Mouse (Mus musculus): Measurements from ENCODE around the gene Csmd2. TPM values are rescaled to one million over a fixed set of nuclear protein-coding genes. Genes with fewer than 3 reads are reported as not detected.

Gene Csmd2
- polyA plus RNA-seq, 1 experiment from 2014 or later = 4.5 TPM

DNA sequence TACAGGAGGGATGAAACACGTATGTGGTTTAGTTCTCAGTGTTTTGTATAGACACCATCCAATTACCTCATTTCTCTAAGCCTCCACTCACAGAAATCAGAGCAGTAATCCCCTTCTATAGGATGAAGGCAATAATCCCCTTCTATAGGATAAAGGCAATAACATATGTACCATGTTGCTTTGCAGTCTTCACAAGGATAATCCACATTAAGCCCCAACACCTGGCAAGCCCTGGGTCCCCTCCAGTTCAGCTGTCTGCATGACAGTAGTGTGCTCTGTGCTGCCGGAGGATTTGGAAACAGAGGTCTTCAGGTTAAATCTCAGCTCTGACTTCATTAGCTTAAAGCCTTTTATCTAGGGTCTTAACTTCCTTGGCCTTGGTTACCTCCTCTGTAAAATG lies 391.3 kb downstream of the Csmd2 start:
- no peak for ATAC-seq
- Histone ChIP-seq H3K4me2 (no peak overlapping the region), H3K4me1 (no peaks in the 10 kb centered on the region), H3K27ac (no peak overlapping the region), H3K9me3 (replicated peaks) (no peaks in the 10 kb centered on the region), H3K4me3 (no peak overlapping the region), H3K9ac (no peak overlapping the region), H3K36me3 (ENCODE audit: poor library complexity, severe bottlenecking) (no peaks in the 10 kb centered on the region; the same call in 1 of the 2 replicates), H3K27me3 (no peaks in the 10 kb centered on the region)
- WGBS = 32% methylated on average over 2 of the region's 2 CpGs

- H3K9me3 ChIP-seq (replicated peaks) = no peaks in the 10 kb centered on the region
- WGBS = 84% methylated on average over 6 of the region's 6 CpGs
Observed at GRCm38 (mm10) chr4:128381331-128381730, 393.7 kb downstream of the Csmd2 start.

GRCm38 (mm10) chr4:128383800-128384199 lies 396.1 kb downstream of the Csmd2 start:
- H3K27me3 ChIP-seq = no peaks in the 10 kb centered on the region
- WGBS = 91% methylated on average over 7 of the region's 7 CpGs
- no peak overlapping the region for H3K9ac ChIP-seq
- H3K4me1 ChIP-seq = no peaks in the 10 kb centered on the region
- no peak for ATAC-seq
- H3K27ac ChIP-seq = no peak overlapping the region
- no peak overlapping the region for H3K4me2 ChIP-seq
- no peaks in the 10 kb centered on the region; the same call in 1 of the 2 replicates for H3K36me3 ChIP-seq (ENCODE audit: poor library complexity, severe bottlenecking)
- no peaks in the 10 kb centered on the region for H3K9me3 ChIP-seq (replicated peaks)
- no peak overlapping the region for H3K4me3 ChIP-seq

More at GRCm38 (mm10) chr4:128381331-128381730, 393.7 kb downstream of the Csmd2 start:
- no peak overlapping the region for H3K4me2 ChIP-seq
- H3K4me3 ChIP-seq = no peak overlapping the region
- no peaks in the 10 kb centered on the region for H3K27me3 ChIP-seq
- H3K9ac ChIP-seq = no peak overlapping the region
- no peaks in the 10 kb centered on the region for H3K4me1 ChIP-seq
- no peak for ATAC-seq
- no peaks in the 10 kb centered on the region; the same call in 1 of the 2 replicates for H3K36me3 ChIP-seq (ENCODE audit: poor library complexity, severe bottlenecking)
- no peak overlapping the region for H3K27ac ChIP-seq

- 90% methylated on average over 5 of the region's 5 CpGs for WGBS
- peaks cover 9% of the 10 kb centered on the region for H3K4me1 ChIP-seq
- no peaks in the 10 kb centered on the region for H3K27me3 ChIP-seq
- H3K36me3 ChIP-seq (ENCODE audit: poor library complexity, severe bottlenecking) = peaks cover 5% of the 10 kb centered on the region
- ATAC-seq = no peak
- no peaks in the 10 kb centered on the region for H3K9me3 ChIP-seq (replicated peaks)
- H3K27ac ChIP-seq = no peak overlapping the region
- H3K9ac ChIP-seq = no peak overlapping the region
- no peak overlapping the region for H3K4me3 ChIP-seq
- no peak overlapping the region for H3K4me2 ChIP-seq
Observed at GRCm38 (mm10) chr4:128391484-128391883, 403.8 kb downstream of the Csmd2 start.

DNA sequence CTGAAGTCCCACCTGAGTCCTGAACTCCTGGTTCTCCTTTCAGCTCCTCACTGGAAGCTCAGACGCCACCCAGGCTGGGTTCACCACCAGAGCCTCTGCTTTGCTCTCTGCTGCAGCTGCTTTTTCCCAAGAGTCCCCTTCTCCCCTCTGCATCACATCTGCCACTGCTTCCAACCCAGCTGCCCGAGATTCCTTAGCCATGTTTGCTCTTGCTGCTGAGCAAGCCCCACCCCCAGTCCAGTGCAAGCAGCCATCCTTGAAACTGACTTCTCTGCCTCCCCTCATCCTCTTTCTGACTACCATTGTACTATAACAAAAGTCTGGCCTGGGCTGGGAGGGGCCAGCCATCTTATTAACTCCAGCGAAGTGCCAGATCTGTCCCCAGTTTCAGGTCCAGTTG lies 404.6 kb downstream of the Csmd2 start:
- Histone ChIP-seq H3K4me3 (no peak overlapping the region), H3K9ac (no peak overlapping the region), H3K4me1 (peaks cover 12% of the 10 kb centered on the region), H3K27ac (no peak overlapping the region), H3K36me3 (ENCODE audit: poor library complexity, severe bottlenecking) (peaks cover 5% of the 10 kb centered on the region), H3K27me3 (no peaks in the 10 kb centered on the region), H3K4me2 (no peak overlapping the region), H3K9me3 (replicated peaks) (no peaks in the 10 kb centered on the region)
- ATAC-seq = no peak
- WGBS = 19% methylated on average over 3 of the region's 3 CpGs

- Histone ChIP-seq H3K4me3 (no peak overlapping the region), H3K9ac (no peak overlapping the region), H3K4me1 (peaks cover 24% of the 10 kb centered on the region), H3K27ac (no peak overlapping the region), H3K36me3 (ENCODE audit: poor library complexity, severe bottlenecking) (peaks cover 5% of the 10 kb centered on the region), H3K9me3 (replicated peaks) (no peaks in the 10 kb centered on the region), H3K4me2 (no peak overlapping the region), H3K27me3 (no peaks in the 10 kb centered on the region)
- WGBS = 86% methylated on average over 4 of the region's 4 CpGs
- no peak for ATAC-seq
Observed at GRCm38 (mm10) chr4:128393864-128394263, 406.2 kb downstream of the Csmd2 start.

DNA sequence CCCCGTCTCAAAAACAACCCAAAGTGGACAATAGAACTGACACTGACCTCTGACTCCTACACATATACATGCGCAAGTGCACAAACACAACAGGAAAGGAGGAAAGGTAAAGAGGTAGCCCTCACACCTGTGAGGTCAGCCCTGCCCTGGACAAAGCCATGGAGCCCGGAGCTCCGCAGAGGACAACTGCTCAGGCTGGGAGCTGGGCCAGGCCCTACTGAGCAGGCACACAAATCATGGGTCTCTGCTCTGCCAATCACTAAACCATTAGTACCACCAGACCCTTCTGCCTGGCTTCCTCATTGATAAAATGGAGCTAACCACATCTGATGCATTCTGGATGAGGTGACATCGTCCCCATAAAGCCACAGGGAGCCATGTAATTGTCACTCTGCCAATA lies 409.0 kb downstream of the Csmd2 start:
- WGBS = 81% methylated on average over 5 of the region's 5 CpGs
- Histone ChIP-seq H3K4me3 (no peak overlapping the region), H3K27me3 (no peaks in the 10 kb centered on the region), H3K27ac (no peak overlapping the region), H3K9me3 (replicated peaks) (no peaks in the 10 kb centered on the region), H3K9ac (no peak overlapping the region), H3K36me3 (ENCODE audit: poor library complexity, severe bottlenecking) (peaks cover 5% of the 10 kb centered on the region; the same call in 1 of the 2 replicates), H3K4me2 (no peak overlapping the region), H3K4me1 (peaks cover 37% of the 10 kb centered on the region)
- ATAC-seq = no peak

GRCm38 (mm10) chr4:128397804-128398203 lies 410.1 kb downstream of the Csmd2 start:
- H3K9ac ChIP-seq = no peak overlapping the region
- no peaks in the 10 kb centered on the region for H3K9me3 ChIP-seq (replicated peaks)
- no peak for ATAC-seq
- WGBS = 84% methylated on average over 7 of the region's 7 CpGs
- H3K36me3 ChIP-seq (ENCODE audit: poor library complexity, severe bottlenecking) = peaks cover 5% of the 10 kb centered on the region; the same call in 1 of the 2 replicates
- no peaks in the 10 kb centered on the region for H3K27me3 ChIP-seq
- no peak overlapping the region for H3K4me2 ChIP-seq
- no peak overlapping the region for H3K4me3 ChIP-seq
- peaks cover 29% of the 10 kb centered on the region for H3K4me1 ChIP-seq
- H3K27ac ChIP-seq = no peak overlapping the region

- no peak for ATAC-seq
- Histone ChIP-seq H3K4me3 (no peak overlapping the region), H3K27ac (no peak overlapping the region), H3K27me3 (no peaks in the 10 kb centered on the region), H3K4me1 (peaks cover 29% of the 10 kb centered on the region), H3K9ac (no peak overlapping the region), H3K4me2 (no peak overlapping the region), H3K9me3 (replicated peaks) (no peaks in the 10 kb centered on the region), H3K36me3 (ENCODE audit: poor library complexity, severe bottlenecking) (peaks cover 5% of the 10 kb centered on the region; the same call in 1 of the 2 replicates)
- 79% methylated on average over 7 of the region's 7 CpGs for WGBS
Observed at GRCm38 (mm10) chr4:128398948-128399347, 411.3 kb downstream of the Csmd2 start.

- ATAC-seq = no peak
- Histone ChIP-seq H3K4me1 (peaks cover 29% of the 10 kb centered on the region), H3K4me2 (no peak overlapping the region), H3K27ac (no peak overlapping the region), H3K27me3 (no peaks in the 10 kb centered on the region), H3K36me3 (ENCODE audit: poor library complexity, severe bottlenecking) (no peaks in the 10 kb centered on the region), H3K9ac (no peak overlapping the region), H3K9me3 (replicated peaks) (no peaks in the 10 kb centered on the region), H3K4me3 (no peak overlapping the region)
- 69% methylated on average over 6 of the region's 6 CpGs for WGBS
Observed at GRCm38 (mm10) chr4:128400016-128400415, 412.4 kb downstream of the Csmd2 start.

- Histone ChIP-seq H3K27ac (no peak overlapping the region), H3K4me3 (no peak overlapping the region), H3K9ac (no peak overlapping the region), H3K36me3 (ENCODE audit: poor library complexity, severe bottlenecking) (no peaks in the 10 kb centered on the region), H3K27me3 (no peaks in the 10 kb centered on the region), H3K4me2 (no peak overlapping the region), H3K4me1 (peaks cover 29% of the 10 kb centered on the region), H3K9me3 (replicated peaks) (0 out of 2 replicates have a peak, but pooled peaks cover 4% of the 10 kb centered on the region)
- no peak for ATAC-seq
- WGBS = 51% methylated on average over 3 of the region's 3 CpGs
Observed at GRCm38 (mm10) chr4:128401591-128401990, 413.9 kb downstream of the Csmd2 start.

GRCm38 (mm10) chr4:128402706-128403105 lies 415.0 kb downstream of the Csmd2 start:
- WGBS = 76% methylated on average over 1 of the region's 1 CpGs
- no peak overlapping the region for H3K4me2 ChIP-seq
- H3K27ac ChIP-seq = no peak overlapping the region
- H3K4me3 ChIP-seq = no peak overlapping the region
- H3K9me3 ChIP-seq (replicated peaks) = 0 out of 2 replicates have a peak, but pooled peaks cover 4% of the 10 kb centered on the region
- no peak overlapping the region for H3K9ac ChIP-seq
- peaks cover 21% of the 10 kb centered on the region for H3K4me1 ChIP-seq
- H3K36me3 ChIP-seq (ENCODE audit: poor library complexity, severe bottlenecking) = no peaks in the 10 kb centered on the region
- ATAC-seq = no peak
- no peaks in the 10 kb centered on the region for H3K27me3 ChIP-seq

DNA sequence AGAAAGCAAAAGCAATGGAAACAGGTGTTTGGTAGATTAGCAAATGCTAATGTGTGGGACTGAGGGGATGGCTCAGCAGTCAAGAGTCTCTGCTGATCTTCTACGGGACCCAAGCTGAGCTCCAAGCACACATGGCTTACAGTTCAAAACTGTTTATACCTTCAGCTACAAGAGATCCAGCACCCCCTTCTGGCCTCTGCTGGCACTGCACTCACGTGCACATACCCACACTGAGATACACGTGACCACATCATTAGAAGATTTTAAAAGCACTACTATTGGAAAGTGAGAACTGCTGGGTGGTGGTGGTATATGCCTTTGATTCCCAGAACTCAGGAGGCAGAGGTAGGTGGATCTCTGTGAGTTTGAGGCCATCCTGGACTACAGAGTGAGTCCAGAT lies 417.9 kb downstream of the Csmd2 start:
- Histone ChIP-seq H3K9ac (no peak overlapping the region), H3K4me2 (no peak overlapping the region), H3K27ac (no peak overlapping the region), H3K4me1 (no peaks in the 10 kb centered on the region; the same call in 1 of the 2 replicates), H3K36me3 (ENCODE audit: poor library complexity, severe bottlenecking) (no peaks in the 10 kb centered on the region), H3K4me3 (no peak overlapping the region), H3K9me3 (replicated peaks) (0 out of 2 replicates have a peak, but pooled peaks cover 4% of the 10 kb centered on the region), H3K27me3 (no peaks in the 10 kb centered on the region)
- WGBS = 90% methylated on average over 3 of the region's 3 CpGs
- ATAC-seq = no peak

Measured in forebrain, embryonic 13.5 days (tissue).